34 mouse cellular contexts compared by ENCODE assay signal in the genomic region with DNA sequence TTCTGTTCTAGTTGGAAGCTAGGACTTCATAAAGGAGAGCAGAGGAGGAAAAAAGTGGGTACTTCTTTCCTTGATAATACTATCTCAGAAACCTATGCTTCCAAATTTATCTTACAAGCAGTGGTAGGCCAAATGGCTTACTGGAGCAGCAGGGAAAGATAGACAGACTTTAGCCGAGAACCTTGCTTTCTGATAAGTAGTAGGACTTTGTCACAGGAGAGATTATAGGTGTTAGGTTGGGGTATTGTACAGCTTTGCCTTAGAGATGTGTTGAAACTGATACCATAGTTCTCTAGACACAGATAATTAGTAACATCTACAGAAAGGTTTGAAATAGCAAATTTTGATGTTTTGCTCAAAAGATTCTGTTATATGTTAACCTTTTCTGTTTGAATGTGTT. TPM values are rescaled to one million over a fixed set of nuclear protein-coding genes. Genes with fewer than 3 reads are reported as not detected.
"Had no signal": no experiment of that assay in that cellular context is flagged by ENCODE, and none has a peak within 500 bp of the region (broad histone marks: within the 10 kb centered on the region; RNA-seq: fewer than 3 reads in every experiment).

No protein-coding gene starts in this region.

- ATAC-seq: hindbrain, embryonic 16.5 days; hindbrain, postnatal 0 days; inflammation-experienced regulatory T-cells, adult 6 months had no signal

- H3K9ac ChIP-seq: heart, embryonic 12.5 days; heart, embryonic 13.5 days; heart, embryonic 15.5 days; hindbrain, embryonic 12.5 days; hindbrain, embryonic 13.5 days; hindbrain, embryonic 14.5 days; hindbrain, embryonic 15.5 days; kidney, embryonic 15.5 days had no signal

- H3K36me3 ChIP-seq: heart, embryonic 10.5 days; heart, embryonic 12.5 days; heart, embryonic 13.5 days; heart, embryonic 15.5 days; hindbrain, embryonic 10.5 days; hindbrain, embryonic 12.5 days; hindbrain, embryonic 13.5 days; hindbrain, embryonic 15.5 days; kidney, embryonic 15.5 days had no signal

- H3K4me3 ChIP-seq: heart, adult 2 months; heart, embryonic 10.5 days; heart, embryonic 12.5 days; heart, embryonic 13.5 days; heart, embryonic 15.5 days; hindbrain, embryonic 10.5 days; hindbrain, embryonic 12.5 days; hindbrain, embryonic 13.5 days; hindbrain, embryonic 15.5 days; kidney, embryonic 15.5 days; layer of hippocampus, adult 2 months; left cerebral cortex, adult 2 months had no signal

- H3K27ac ChIP-seq: heart, adult 2 months; heart, embryonic 10.5 days; heart, embryonic 13.5 days; heart, embryonic 15.5 days; hindbrain, embryonic 10.5 days; hindbrain, embryonic 12.5 days; hindbrain, embryonic 13.5 days; hindbrain, embryonic 14.5 days; hindbrain, embryonic 15.5 days; hindbrain, postnatal 0 days; kidney, embryonic 15.5 days; kidney, postnatal 0 days; layer of hippocampus, adult 2 months; left cerebral cortex, adult 2 months had no signal

- H3K27me3 ChIP-seq: heart, embryonic 12.5 days; heart, embryonic 13.5 days; heart, embryonic 15.5 days; hindbrain, embryonic 12.5 days; hindbrain, embryonic 13.5 days; hindbrain, embryonic 15.5 days; kidney, embryonic 15.5 days had no signal

- H3K4me1 ChIP-seq: heart, embryonic 10.5 days; heart, embryonic 12.5 days; heart, embryonic 13.5 days; heart, embryonic 15.5 days; hindbrain, embryonic 10.5 days; hindbrain, embryonic 12.5 days; hindbrain, embryonic 13.5 days; hindbrain, embryonic 15.5 days; kidney, embryonic 15.5 days had no signal

- H3K4me2 ChIP-seq: heart, embryonic 11.5 days; heart, embryonic 12.5 days; heart, embryonic 13.5 days; heart, embryonic 15.5 days; hindbrain, embryonic 12.5 days; hindbrain, embryonic 13.5 days; hindbrain, embryonic 14.5 days; hindbrain, embryonic 15.5 days; kidney, embryonic 15.5 days had no signal

- DNase-seq: heart, adult 2 months; heart, postnatal 10 days; heart, postnatal 14 days; heart, postnatal 36 days; heart, postnatal 4 days; kidney, adult 11 months; kidney, adult 18-20 months; kidney, adult 2 months; kidney, adult 8-10 months; kidney, adult 9 months; kidney, postnatal 10 days; kidney, postnatal 14 days; kidney, postnatal 25 days; kidney, postnatal 36 days; layer of hippocampus, adult 9-11 months; layer of hippocampus, postnatal 36 days had no signal

- H3K9me3 ChIP-seq: heart, embryonic 10.5 days; heart, embryonic 12.5 days; heart, embryonic 13.5 days; heart, embryonic 15.5 days; hindbrain, embryonic 10.5 days; hindbrain, embryonic 12.5 days; hindbrain, embryonic 13.5 days; hindbrain, embryonic 15.5 days; kidney, embryonic 15.5 days had no signal

RNA-seq across cellular contexts. Expression of a gene that starts 28.6 kb away (rescaled TPM):
- total RNA-seq: hematopoietic stem cell, adult 5-6 weeks had no signal
- polyA plus RNA-seq: inflammation-experienced regulatory T-cells, adult 6 months had no signal
